Mouse (Mus musculus) brain, embryonic 18.5 days (tissue): ENCODE measurements around the gene Ier5l.

Experiments
- DNase-seq: peaks from one replicate; pipeline ENCODE4 v3.0.0-alpha.2; 2012; ENCODE audit warnings: low read depth, low spot score

The Ier5l gene

DNA sequence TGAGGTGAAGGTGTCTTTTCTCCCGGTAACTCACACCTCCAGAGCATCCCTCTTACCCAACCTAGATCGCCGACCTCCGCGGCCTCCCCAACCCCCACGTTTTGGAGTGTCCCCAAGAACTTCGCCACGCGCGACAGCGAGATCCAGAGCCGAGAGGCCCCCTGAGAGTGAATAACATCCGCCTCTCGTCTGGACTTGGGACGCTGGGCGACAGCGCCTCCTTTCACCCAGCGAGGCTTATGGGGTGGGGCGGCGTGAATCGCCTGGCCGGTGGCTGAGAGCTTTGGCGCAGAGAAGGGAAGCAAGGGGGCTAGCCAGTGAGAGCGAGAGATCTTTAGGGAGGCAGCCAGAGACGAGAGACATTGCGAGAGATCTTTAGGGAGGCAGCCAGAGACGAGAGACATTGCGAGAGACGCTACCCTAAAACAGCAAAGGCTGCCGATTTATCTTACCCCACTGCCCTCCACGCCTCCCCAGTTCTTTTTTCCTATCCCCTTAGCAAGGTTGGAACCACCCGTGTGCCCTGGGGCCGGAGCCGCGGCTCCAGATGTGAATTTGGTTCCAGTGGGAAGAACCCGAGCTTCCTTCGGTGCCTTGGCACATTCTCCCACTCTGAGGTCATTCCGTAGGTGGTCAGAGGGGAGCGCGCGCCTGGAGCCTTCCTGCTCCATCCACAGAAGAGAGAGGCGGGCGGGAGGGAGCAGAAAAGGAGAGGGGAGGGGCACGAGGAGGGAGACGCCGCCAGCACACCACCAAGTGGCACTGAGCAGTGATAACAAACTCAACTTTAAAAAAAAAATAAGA lies 3.7 kb downstream of the Ier5l start:
- no peak for DNase-seq

- peak; percentile 87 for DNase-seq
These were observed 4.2 kb downstream of the Ier5l start for GRCm38 (mm10) chr2:30469796-30470142.

DNA sequence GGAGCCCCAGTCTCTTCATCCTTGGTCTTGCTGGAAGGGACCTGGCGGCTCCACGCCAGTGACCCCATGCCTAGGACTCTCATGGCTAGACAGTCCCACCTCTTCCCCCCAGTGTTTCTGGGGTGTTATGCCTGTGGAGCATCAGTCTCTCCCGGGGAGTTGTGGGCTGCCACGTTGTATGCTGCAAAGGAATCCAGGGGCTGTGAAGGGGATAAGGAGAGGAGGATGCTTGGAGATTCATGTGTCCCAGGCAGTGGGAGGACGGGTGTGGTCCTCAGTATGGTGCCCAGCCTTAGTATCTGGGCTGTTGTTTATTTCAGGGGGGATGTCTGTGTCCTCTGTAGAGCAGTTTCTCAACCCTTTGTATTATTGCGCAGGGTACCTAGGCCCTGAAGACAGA lies 5.0 kb downstream of the Ier5l start:
- DNase-seq, result no peak

DNA sequence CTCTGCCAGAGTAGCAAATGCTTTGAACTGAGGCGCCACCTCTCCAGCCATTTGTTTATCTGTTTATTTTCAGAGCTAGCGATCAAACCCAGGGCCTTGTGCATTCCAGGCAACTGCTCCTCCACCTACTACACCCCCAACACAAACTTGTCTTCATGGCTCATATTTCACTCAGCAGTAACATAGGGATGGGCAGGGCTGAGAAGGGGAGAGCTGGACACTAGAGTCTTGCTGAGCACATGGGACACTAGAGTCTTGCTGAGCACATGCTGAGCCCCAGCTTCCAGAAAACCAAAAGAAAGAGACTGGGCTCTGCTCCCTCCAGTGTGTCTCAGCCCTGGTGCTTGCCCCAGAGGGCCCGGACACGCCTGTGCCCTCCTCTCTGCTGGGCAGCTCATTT lies 7.2 kb downstream of the Ier5l start:
- no peak for DNase-seq

DNA sequence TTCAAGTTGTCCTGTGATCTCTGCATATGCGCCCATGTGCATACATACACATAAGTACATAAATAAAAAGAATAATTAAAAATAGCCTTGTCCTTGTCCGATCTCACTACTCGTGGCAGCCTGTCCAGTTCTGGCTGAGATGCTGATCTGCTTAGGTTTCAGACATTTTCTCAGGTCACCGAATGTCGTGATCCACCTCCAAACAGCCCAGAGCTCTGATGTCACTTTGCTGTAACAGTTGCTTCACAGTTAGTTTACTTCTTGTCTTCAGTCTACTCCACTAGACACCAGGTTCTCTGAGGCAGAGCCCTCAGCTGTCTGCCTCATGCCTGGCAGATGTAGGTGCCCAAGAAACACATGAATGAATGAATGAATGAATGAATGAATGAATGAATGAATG lies 9.6 kb downstream of the Ier5l start:
- no peak for DNase-seq

GRCm38 (mm10) chr2:30463904-30464330 lies 10.1 kb downstream of the Ier5l start:
- DNase-seq, result no peak

- no peak for DNase-seq
These were observed 10.7 kb downstream of the Ier5l start for GRCm38 (mm10) chr2:30463341-30463761.

DNA sequence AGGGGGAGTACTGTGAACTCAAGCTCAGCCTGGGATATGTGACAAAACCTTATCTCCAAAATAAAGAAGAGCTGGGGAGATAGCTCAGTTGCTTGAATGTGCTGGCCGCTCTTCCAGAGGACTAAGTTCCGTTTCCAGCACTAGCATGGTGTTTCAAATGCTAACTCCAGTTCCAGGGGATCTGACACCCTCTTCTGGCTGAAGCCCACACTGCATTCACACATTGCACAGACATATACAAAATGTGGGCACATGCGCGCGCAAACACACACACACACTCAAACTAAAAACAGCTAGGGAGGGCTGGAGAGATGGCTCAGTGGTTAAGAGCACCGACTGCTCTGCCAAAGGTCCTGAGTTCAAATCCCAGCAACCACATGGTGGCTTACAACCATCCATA lies 14.8 kb downstream of the Ier5l start:
- DNase-seq, result no peak

GRCm38 (mm10) chr2:30458349-30458748 lies 15.7 kb downstream of the Ier5l start:
- DNase-seq, result no peak

GRCm38 (mm10) chr2:30456104-30456980 lies 17.7 kb downstream of the Ier5l start:
- no peak for DNase-seq

- no peak for DNase-seq
These were observed 19.4 kb downstream of the Ier5l start for GRCm38 (mm10) chr2:30454587-30454986.

- no peak for DNase-seq
These were observed 20.4 kb downstream of the Ier5l start for GRCm38 (mm10) chr2:30453570-30453969.

DNA sequence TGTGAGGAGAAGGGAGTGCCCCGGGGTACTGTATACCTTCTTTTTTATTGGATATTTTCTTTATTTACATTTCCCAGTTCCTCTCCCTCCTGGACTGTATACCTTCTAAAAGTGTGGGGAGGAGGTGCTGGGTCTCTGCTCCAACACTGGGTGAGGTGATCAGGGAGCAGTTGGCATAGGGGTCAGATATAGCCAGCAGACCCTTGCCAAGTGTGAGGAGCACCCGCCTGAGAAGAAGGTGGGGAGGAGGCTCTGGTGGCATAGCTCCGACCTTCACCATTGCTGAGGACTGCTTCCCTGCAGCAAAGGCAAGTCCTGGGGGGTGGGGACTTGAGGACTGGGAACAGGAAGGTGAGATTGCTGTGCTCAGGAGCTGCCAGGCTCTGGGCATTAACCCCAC lies 22.5 kb downstream of the Ier5l start:
- no peak for DNase-seq

DNA sequence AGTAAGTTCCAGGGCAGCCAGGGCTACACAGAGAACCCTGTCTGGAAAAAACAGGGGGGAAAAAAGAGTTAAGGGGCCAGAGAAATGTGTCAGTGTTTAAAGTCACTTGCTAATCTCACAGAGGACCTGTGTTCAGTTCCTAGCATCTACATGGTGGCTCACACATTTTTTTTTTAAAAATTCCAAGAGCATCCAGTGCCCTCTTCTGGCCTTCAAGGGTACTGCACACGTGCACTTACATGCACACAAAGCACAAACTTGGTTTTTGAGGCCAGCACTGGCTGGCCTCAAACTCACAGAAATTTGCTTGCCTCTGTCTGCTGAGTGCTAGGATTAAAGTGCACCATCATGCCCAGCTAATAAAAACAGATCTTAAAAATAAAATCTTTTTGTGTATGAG lies 23.5 kb downstream of the Ier5l start:
- DNase-seq, result no peak

- DNase-seq, result no peak
These were observed 25.6 kb downstream of the Ier5l start for GRCm38 (mm10) chr2:30448371-30448770.

DNA sequence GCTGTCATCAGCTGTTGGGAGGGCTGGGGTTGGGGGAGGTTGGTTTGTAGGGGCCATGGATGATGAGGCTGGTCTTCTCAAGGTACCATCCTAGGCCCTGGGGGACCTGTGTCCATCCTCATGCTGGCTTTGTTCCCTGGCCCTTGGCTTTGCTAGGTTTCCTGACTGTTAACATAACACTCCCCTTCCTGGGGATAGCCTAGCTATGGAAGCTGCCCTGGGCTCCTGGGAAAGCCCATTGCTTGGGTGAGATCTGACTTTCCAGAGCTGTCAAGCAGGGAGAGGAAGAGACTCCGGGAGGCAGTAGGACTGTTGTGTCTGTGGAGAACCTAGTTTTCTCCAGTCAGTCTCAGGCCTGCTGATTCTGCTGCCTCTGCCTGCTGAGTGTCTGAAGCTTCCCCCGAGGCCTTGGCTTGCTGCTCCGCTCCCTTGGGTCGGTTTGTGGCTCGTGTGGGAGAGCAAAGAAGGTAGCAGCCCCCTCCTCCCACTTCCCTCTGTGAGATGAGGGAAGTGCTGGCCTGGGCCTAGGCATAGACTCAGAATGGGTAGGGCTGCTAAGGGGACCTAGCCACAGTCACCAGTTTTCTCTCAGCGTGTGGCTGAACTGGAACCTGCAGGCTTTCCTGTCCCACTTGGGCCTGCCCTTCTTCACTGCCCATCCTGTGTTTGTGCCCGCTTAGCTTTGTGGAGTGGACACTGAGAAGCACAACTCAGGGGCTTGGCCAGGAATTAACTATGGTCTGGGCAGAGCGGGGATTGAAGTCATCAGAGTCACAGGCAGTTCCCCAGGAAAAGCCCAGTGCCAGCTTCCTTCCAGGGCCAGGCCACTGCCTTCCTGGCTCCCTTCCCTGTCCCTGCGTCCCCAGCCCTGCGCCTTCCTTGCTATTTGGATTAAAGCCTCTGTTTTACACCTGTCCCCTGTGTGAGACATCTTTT lies 26.9 kb downstream of the Ier5l start:
- DNase-seq, result no peak

- no peak for DNase-seq
These were observed 28.7 kb downstream of the Ier5l start for GRCm38 (mm10) chr2:30445312-30445711.

GRCm38 (mm10) chr2:30444450-30444849 lies 29.6 kb downstream of the Ier5l start:
- no peak for DNase-seq

- no peak for DNase-seq
These were observed 30.0 kb downstream of the Ier5l start for GRCm38 (mm10) chr2:30444006-30444405.

DNA sequence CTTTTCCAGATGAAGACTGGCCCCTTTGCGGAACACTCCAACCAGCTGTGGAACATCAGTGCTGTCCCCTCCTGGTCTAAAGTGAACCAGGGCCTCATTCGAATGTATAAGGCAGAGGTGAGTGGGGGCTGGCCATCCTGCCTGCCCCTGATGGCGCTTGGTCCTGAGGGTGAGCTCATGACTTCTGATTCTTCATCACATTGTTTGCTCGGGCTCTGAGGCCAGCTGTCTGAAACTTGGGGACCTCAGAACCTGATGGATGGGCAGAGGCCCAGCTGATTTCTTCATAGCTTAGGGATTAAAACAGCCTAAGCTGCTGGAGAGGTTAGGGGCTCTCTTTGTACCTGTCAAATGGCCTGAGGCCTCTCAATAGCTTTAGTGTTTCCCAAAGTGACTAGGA lies 30.7 kb downstream of the Ier5l start:
- no peak for DNase-seq

DNA sequence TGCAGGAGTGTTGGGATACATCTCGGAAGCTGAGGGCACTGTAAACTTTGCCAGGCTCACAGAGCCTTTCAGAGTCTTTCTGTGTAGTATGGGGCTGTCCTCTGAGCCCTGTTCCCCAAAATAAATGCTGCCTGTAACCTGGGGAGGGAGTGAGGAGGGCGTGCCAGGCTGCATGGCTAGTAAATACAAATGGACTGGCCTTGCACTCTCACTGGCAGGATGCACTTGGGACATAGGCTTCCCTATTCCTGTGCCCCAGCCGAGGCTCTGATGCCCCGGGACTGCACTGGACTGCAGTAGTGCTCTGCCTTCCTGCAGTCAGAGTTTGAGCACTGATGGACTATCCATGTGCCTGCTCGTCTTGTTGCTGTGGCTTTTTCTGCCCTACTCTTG lies 31.5 kb downstream of the Ier5l start:
- no peak for DNase-seq
